Mouse (Mus musculus) intestine, embryonic 15.5 days (tissue): ENCODE results near the gene Dspp. TPM values are rescaled to one million over a fixed set of nuclear protein-coding genes. Genes with fewer than 3 reads are reported as not detected.

Source experiments
- ATAC-seq: fragments of 200-750 bp; cut with Nextera tagmentation; 2 replicates; pipeline ENCODE4 v1.8.0; 2017; ENCODE audit warnings: moderate TSS enrichment, moderate library complexity
- H3K27ac ChIP-seq: fragments of 300-500 bp; sonication (generic); 2 replicates; pipeline ENCODE4 v1.5.1; 2015; ENCODE audit warnings: mild to moderate bottlenecking, inconsistent platforms
- H3K27me3 ChIP-seq: fragments of 300-500 bp; sonication (generic); replicated peaks from 2 replicates; pipeline ENCODE4 v1.6.1; 2015; ENCODE audit warnings: inconsistent platforms
- H3K36me3 ChIP-seq: fragments of 300-500 bp; sonication (generic); 2 replicates; pipeline ENCODE4 v1.6.1; 2015; ENCODE audit warnings: inconsistent platforms
- H3K4me1 ChIP-seq: fragments of 300-500 bp; sonication (generic); replicated peaks from 2 replicates; pipeline ENCODE4 v1.6.1; 2015; ENCODE audit warnings: inconsistent platforms
- H3K4me2 ChIP-seq: fragments of 300-500 bp; sonication (generic); replicated peaks from 2 replicates; pipeline ENCODE4 v1.6.1; 2015; ENCODE audit warnings: mild to moderate bottlenecking, inconsistent platforms
- H3K4me3 ChIP-seq: fragments of 300-500 bp; sonication (generic); replicated peaks from 2 replicates; pipeline ENCODE4 v1.5.1; 2015; ENCODE audit warnings: inconsistent platforms
- H3K9ac ChIP-seq: fragments of 300-500 bp; sonication (generic); 2 replicates; pipeline ENCODE4 v1.6.1; 2015; ENCODE audit warnings: inconsistent platforms
- H3K9me3 ChIP-seq: fragments of 300-500 bp; sonication (generic); 2 replicates; pipeline ENCODE4 v1.6.1; 2016; ENCODE audit warnings: inconsistent platforms
- WGBS: fragments of 180-500 bp; shearing (Covaris S2); methylation state at CpG from one replicate; pipeline ENCODE4 v1.1.7; 2015; 5-methylcytosine and 5-hydroxymethylcytosine counted together
- polyA plus RNA-seq: library from polyadenylated mRNA; unstranded; fragments of >200 nt; fragmentation: Nextera tagmentation; extraction: Ambion mirVana; gene quantifications from 2 replicates; pipeline ENCODE4 v1.2.1, GENCODE M21; 2015

The Dspp gene
- not detected in 2 replicates for polyA plus RNA-seq

DNA sequence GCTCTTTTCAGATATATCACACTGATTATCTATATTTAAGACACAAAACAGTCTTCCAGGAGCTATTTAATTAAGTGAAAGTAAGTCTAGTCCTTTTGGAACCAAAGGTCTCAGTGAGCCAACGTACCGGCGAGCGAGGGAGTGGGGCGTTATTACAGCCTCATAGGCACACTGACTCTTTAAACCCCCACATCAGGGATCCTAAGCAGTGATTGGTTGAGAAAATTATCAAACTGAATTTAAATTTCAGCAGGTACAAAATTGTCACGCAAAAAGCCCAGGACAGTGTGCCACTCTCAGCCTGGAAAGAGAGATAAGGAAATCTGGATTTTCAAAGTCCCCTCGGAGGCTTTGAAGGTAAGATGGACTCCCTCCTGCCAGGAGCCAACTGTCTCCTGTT, at the start of gene Dspp:
Gene Dspp (plus strand): TSS at position 301 of the 400 bp plus-strand sequence.
- WGBS: 80% methylated on average over 7 of the region's 7 CpGs
- no peak within 1 kb of the TSS for H3K27ac ChIP-seq
- ATAC-seq: no peak

DNA sequence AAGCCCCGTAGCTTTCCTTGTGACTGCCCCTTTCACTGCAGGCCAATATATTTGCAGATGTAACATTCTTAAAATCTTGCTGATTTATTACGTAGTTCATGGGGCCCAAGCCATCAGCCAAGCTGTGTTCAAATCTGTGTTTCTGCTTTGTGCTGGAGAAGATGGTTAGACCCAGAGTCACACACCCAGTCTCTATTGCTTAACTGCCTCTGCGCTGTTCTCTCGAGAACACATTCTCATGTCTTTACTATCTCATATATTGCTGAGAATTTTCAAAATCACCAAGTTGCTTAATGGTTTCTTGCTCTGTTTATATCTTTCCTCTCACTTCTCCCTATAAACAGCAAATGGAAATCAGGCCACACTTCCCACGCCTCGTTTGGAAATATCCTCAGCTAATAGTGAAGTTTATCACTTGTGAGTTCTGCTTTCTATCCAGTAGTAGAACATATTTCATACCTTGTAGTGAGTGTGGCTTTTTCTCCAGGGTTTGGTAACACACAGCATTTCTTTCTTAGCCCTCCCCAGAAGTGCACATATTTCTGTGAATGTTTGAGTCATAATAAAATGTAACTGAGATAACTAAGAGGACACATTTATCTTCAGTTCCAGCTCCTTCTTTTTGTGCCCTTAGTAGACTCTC, 46.4 kb upstream of the Dspp start:
- WGBS: 49% methylated on average over 6 of the region's 6 CpGs
- peaks cover 6% of the 10 kb centered on the region for H3K4me1 ChIP-seq
- H3K4me3 ChIP-seq: no peak overlapping the region
- H3K4me2 ChIP-seq: no peak overlapping the region
- H3K9me3 ChIP-seq: no peaks in the 10 kb centered on the region
- H3K36me3 ChIP-seq: no peaks in the 10 kb centered on the region
- no peak overlapping the region for H3K9ac ChIP-seq
- H3K27me3 ChIP-seq: no peaks in the 10 kb centered on the region
- no peak overlapping the region for H3K27ac ChIP-seq
- ATAC-seq: no peak; the same call in 1 of the 2 replicates

More for the DNA sequence above, at the start of gene Dspp:
- Histone ChIP-seq H3K4me3 (no peak within 1 kb of the TSS), H3K27me3 (no peaks in the 10 kb centered on the region), H3K4me1 (no peaks in the 10 kb centered on the region), H3K36me3 (no peaks in the 10 kb centered on the region), H3K4me2 (no peak within 1 kb of the TSS), H3K9ac (no peak within 1 kb of the TSS), H3K9me3 (no peaks in the 10 kb centered on the region)

DNA sequence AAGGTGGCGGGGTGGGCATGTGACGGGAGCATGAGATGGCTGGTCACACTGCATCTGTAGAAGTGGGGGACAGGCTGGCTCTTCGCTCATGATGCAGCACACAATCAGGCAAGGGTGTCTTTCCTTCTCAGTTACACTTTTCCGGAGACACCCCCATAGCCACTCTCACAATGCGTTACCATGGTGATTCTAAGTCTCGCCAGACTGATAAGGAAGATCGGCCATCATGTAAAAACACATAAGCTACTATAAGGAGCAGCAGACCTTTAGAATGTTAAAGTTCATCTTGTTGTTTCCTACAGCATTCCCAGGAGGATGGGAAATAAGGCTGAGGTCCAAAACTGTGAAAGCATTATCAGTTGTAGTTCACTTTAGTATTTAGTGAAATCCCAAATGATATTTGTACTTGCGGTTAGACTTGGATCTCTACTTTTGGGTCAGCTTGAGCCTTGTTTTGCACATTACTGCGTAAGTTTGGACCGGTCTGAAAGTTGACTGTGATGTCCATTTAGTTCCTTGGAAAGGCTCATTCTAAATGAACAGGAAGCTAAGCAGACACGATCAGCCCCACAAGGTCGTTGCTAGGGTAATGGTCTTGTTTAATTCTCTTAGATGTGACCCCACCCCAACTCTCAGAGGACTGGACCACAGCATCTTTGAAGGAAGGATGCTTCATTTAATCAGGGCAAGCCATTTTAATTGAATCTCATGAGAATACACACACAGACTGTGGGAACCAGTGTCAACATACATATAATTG, 43.8 kb upstream of the Dspp start:
- 81% methylated on average over 12 of the region's 12 CpGs for WGBS
- H3K4me1 ChIP-seq: peaks cover 6% of the 10 kb centered on the region
- no peak overlapping the region for H3K9ac ChIP-seq
- no peak for ATAC-seq
- H3K27me3 ChIP-seq: no peaks in the 10 kb centered on the region
- no peaks in the 10 kb centered on the region for H3K9me3 ChIP-seq
- H3K27ac ChIP-seq: no peak overlapping the region
- no peak overlapping the region for H3K4me3 ChIP-seq
- H3K36me3 ChIP-seq: no peaks in the 10 kb centered on the region
- no peak overlapping the region for H3K4me2 ChIP-seq

DNA sequence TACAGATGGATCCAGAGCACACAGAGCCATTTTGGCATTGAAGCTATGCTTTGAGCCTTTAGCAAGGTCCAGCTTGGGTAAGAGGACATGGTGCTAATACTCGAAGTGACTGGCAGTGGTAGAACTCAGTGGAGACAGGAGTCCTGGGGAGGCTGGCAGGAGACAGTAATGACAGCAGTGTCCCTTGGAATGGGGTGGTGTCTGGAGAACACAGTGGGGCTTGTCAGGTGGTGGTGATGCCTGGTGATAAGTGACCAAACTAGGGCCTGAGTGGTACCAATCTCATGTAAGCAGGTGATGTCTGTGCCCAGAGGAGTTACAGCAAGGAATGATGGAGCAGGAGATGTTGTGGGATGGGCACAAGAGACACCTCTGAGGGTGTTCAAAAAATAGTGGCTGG, 43.2 kb upstream of the Dspp start:
- 70% methylated on average over 1 of the region's 1 CpGs for WGBS
- Histone ChIP-seq H3K4me3 (no peak overlapping the region), H3K27me3 (no peaks in the 10 kb centered on the region), H3K27ac (no peak overlapping the region), H3K4me2 (no peak overlapping the region), H3K9ac (no peak overlapping the region), H3K36me3 (no peaks in the 10 kb centered on the region), H3K4me1 (peaks cover 6% of the 10 kb centered on the region), H3K9me3 (no peaks in the 10 kb centered on the region)
- ATAC-seq: no peak

DNA sequence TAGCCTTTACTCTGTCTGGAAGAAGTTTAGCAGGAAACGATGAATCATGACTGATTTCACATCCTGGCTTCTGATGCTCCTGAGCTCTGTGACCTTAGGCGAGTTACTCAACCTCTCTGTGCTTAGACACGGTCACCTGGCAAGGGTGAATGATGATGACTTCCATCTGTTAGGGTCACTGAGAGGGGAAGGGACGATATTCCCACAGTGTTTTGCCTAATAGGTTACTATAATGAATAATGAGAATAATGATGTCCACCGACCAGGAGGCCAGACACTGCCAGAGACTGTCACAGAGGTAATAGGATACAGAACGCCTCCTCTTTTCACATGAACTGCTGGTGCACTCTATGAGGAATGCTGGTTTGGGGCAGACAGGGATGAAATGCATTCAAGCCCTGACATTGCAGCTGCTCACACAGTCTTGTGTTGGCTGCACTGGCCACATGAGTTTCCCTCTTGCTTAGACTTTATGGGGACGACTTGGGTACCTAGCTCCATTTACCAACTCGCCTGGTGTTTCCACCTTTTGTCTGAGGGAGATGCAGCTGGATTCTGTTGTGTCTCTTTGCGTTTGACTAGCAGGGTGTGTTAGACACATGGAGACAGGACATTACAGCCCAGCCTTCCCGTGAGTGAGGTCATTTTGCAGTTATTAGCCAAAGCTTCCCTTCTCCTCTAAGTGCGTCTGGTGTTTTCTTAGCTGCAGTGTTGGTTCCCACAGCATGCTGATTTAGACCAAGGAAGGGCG, 42.1 kb upstream of the Dspp start:
- Histone ChIP-seq H3K27me3 (no peaks in the 10 kb centered on the region), H3K36me3 (no peaks in the 10 kb centered on the region), H3K4me1 (peaks cover 6% of the 10 kb centered on the region), H3K4me3 (no peak overlapping the region), H3K4me2 (no peak overlapping the region), H3K27ac (peak overlapping the region; percentile 23; the same call in 1 of the 2 replicates), H3K9me3 (no peaks in the 10 kb centered on the region), H3K9ac (no peak overlapping the region)
- ATAC-seq: peak; percentile 32
- 41% methylated on average over 12 of the region's 12 CpGs for WGBS

DNA sequence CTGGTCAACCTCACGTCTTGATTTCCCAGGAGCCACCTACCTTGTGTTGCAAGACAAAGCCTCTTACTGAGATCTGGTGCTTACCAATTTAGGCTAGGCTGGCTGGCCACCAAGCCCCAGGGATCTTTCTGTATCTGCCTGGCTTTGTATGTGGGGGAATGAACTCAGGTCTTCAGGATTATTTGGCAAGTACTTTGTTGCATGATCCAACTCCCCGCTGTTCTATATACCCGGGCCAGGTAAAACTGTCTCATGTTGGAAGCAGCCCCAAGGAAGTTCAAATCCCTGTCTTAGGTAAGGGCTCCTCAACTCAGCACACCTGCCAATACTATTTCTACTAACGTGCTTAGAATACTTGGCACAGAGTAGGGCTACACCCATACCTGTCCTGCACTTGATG, 39.6 kb upstream of the Dspp start:
- Histone ChIP-seq H3K27ac (no peak overlapping the region), H3K4me2 (no peak overlapping the region), H3K36me3 (no peaks in the 10 kb centered on the region), H3K9ac (no peak overlapping the region), H3K4me3 (no peak overlapping the region), H3K27me3 (no peaks in the 10 kb centered on the region), H3K4me1 (peaks cover 6% of the 10 kb centered on the region), H3K9me3 (no peaks in the 10 kb centered on the region)
- ATAC-seq: no peak
- 89% methylated on average over 4 of the region's 4 CpGs for WGBS

DNA sequence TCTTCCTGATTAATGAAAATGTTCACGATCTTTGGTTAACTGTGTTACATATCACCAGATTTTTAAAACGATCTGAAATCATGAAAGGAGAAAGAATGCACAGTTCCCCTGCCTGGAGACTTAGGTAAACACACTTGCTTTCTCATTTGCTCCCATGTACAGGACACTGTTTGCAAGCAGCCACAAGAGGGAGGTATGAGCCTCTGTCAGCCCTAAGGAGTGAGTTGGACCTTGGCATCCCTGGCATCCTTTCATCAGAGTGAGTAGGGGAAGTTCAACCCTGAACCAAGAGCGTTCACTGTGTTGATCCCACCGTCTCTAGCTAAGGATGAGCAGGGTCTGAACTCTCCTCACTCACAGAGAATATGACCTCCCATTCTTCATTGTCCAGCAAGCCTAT, 39.0 kb upstream of the Dspp start:
- 57% methylated on average over 4 of the region's 4 CpGs for WGBS
- Histone ChIP-seq H3K4me3 (no peak overlapping the region), H3K27me3 (no peaks in the 10 kb centered on the region), H3K4me2 (no peak overlapping the region), H3K9ac (no peak overlapping the region), H3K36me3 (no peaks in the 10 kb centered on the region), H3K27ac (no peak overlapping the region), H3K4me1 (peaks cover 6% of the 10 kb centered on the region), H3K9me3 (no peaks in the 10 kb centered on the region)
- peak; percentile 56; the same call in 1 of the 2 replicates for ATAC-seq

DNA sequence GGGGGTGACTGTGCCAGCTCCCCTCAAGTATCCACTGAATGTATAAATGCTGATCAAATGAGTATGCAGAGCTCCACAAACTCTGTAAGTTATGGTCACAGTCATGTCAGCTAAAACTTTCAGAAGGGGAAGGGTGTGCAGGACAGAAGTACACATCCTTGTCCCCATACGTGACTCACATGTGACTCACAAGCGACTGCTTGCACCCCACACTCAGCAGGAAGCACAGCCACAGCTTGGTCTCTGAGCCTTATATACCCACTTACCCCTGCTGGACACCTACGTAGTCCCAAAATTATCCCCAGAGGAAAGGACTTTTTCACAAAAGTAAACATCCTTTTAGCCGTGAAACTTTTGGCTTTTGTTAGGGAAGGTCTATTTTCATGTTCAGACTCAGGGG, 36.8 kb upstream of the Dspp start:
- no peak for ATAC-seq
- 58% methylated on average over 4 of the region's 4 CpGs for WGBS
- Histone ChIP-seq H3K9ac (no peak overlapping the region), H3K9me3 (no peaks in the 10 kb centered on the region), H3K4me1 (peaks cover 11% of the 10 kb centered on the region), H3K4me2 (no peak overlapping the region), H3K4me3 (no peak overlapping the region), H3K27ac (no peak overlapping the region), H3K36me3 (no peaks in the 10 kb centered on the region), H3K27me3 (no peaks in the 10 kb centered on the region)

DNA sequence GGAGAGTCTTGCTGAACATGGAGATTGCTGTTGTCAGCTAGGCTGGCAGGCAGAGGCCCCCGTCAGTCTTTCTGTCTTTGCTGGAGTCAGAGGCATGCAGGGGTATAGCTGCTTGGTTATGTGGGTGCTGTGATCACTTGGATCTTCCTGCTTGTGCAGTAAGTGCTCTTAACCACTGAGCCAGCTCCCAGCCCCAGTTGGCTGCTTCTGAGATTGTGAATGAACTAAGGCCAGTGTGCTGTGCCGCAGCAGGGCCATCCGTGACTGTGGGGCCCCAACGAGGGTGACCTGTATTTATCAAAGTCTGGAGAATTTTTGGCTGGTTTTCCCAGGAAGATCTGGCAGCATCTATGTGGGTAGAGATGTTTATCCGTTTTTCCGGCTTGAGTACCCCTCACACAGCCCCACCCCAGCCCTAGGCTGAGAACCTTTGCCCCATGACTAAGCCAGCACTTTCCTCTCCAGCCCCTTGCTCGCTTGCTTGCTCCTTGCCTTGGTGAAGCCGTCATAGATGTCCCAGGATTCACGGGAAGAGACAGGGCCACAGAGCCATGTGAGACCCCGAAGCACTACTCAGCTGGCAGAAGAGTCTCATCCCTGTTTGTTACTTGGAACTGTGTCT, 32.5 kb upstream of the Dspp start:
- no peaks in the 10 kb centered on the region for H3K36me3 ChIP-seq
- peak; percentile 91 for ATAC-seq
- no peaks in the 10 kb centered on the region for H3K27me3 ChIP-seq
- peaks cover 10% of the 10 kb centered on the region; the same call in 1 of the 2 replicates for H3K4me1 ChIP-seq
- H3K4me2 ChIP-seq: 0 out of 2 replicates have a peak overlapping the region, but pooled peaks have one; percentile 1
- no peak overlapping the region for H3K4me3 ChIP-seq
- H3K9ac ChIP-seq: no peak overlapping the region
- H3K9me3 ChIP-seq: no peaks in the 10 kb centered on the region
- H3K27ac ChIP-seq: no peak overlapping the region
- 34% methylated on average over 10 of the region's 10 CpGs for WGBS

DNA sequence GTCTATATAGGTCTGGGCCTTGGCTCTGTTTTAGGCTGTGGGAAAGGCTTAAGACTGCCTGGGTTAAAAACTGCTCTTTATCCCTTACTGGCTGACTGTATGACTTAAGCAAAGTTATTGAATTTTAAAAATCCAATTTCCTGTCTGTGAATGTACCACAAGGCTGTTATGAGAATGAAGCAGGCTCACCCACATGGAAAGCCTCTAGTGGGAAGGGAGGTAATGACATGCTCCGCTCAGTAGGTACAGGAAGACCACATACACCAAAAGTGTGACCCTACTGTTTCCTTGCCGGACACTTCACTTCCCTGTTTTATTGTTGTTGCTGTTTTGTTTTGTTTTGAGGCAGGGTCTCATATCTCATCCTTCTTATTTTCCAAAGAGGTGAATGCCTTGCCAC, 29.4 kb upstream of the Dspp start:
- Histone ChIP-seq H3K9me3 (no peaks in the 10 kb centered on the region), H3K4me2 (no peak overlapping the region)

DNA sequence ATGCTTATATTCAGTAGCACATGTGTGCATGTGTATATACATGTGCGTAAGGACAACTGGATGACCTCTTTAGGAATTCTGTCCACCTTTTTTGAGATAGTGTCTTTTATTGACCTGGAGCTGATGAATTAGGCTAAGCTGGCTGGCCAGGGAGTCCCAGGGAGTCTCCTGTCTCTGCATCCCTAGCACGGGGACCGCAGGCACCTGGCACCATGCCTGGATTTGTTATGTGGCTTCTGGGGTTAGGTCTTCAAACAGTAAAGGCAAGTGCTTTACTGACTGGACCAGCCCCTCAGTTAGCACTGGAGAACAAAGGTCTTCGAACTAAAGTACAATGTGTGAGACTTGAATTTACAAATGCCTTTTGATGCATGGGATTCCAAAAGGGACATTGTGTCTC, 26.5 kb upstream of the Dspp start:
- no peak for ATAC-seq
- H3K27me3 ChIP-seq: no peaks in the 10 kb centered on the region
- WGBS: 76% methylated on average over 4 of the region's 4 CpGs

More for the DNA sequence above, 29.4 kb upstream of the Dspp start:
- Histone ChIP-seq H3K4me3 (no peak overlapping the region), H3K27ac (no peak overlapping the region), H3K36me3 (no peaks in the 10 kb centered on the region), H3K4me1 (peaks cover 10% of the 10 kb centered on the region; the same call in 1 of the 2 replicates), H3K9ac (no peak overlapping the region), H3K27me3 (no peaks in the 10 kb centered on the region)
- WGBS: 88% methylated on average over 2 of the region's 2 CpGs
- ATAC-seq: no peak

DNA sequence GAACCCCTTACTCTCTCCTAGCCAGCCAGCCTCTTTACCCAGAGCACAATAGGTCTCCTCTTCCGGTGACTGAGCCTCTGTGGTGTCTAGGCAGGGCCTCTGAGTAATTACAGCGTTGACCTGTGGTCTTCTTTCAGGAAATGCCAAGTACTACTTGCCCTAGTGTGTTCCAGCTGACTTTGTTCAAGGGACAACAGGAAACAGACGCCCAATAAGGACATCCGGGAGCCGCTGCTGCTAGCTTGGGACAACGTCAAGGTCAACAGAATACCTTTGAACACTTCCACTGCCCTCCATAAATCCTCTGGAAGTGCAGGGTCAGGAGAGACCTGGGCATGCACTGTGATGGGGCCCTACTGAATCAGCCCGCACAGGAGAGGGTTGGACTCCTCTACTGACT, 21.2 kb upstream of the Dspp start:
- Histone ChIP-seq H3K9me3 (no peaks in the 10 kb centered on the region), H3K4me3 (no peak overlapping the region), H3K4me1 (no peaks in the 10 kb centered on the region), H3K27ac (no peak overlapping the region), H3K27me3 (no peaks in the 10 kb centered on the region), H3K4me2 (no peak overlapping the region), H3K36me3 (no peaks in the 10 kb centered on the region), H3K9ac (no peak overlapping the region)
- no peak for ATAC-seq
- 53% methylated on average over 7 of the region's 7 CpGs for WGBS

More for the DNA sequence above, 26.5 kb upstream of the Dspp start:
- Histone ChIP-seq H3K27ac (no peak overlapping the region), H3K9me3 (no peaks in the 10 kb centered on the region), H3K36me3 (no peaks in the 10 kb centered on the region), H3K9ac (no peak overlapping the region), H3K4me3 (no peak overlapping the region), H3K4me1 (0 out of 2 replicates have a peak, but pooled peaks cover 2% of the 10 kb centered on the region), H3K4me2 (no peak overlapping the region)
